Mouse (Mus musculus) embryonic fibroblast, embryonic 13.5 days (primary cell): Measurements from ENCODE around the gene Ptms. TPM values are rescaled to one million over a fixed set of nuclear protein-coding genes. Genes with fewer than 3 reads are reported as not detected.
A peak's percentile ranks its signal among the peaks of the same experiment; 100 is the strongest.

ENCODE experiments used
- H3K27ac ChIP-seq: 2 replicates; pipeline ENCODE4 v1.5.1; 2012; ENCODE audit warnings: low read length, control low read depth, inconsistent platforms; ENCODE audit not compliant: insufficient read depth
- H3K4me1 ChIP-seq: 2 replicates; pipeline ENCODE4 v1.6.1; 2011; ENCODE audit warnings: low read length; ENCODE audit not compliant: control insufficient read depth, insufficient read depth
- H3K4me3 ChIP-seq: 2 replicates; pipeline ENCODE4 v1.5.1; 2011; ENCODE audit warnings: mild to moderate bottlenecking, control low read depth, low read length; ENCODE audit not compliant: insufficient read depth
- CTCF ChIP-seq: IDR thresholded peaks from 2 replicates; pipeline ENCODE4 v1.5.1; 2011; ENCODE audit warnings: mild to moderate bottlenecking, control low read depth, low read length, moderate library complexity, borderline replicate concordance; ENCODE audit not compliant: insufficient read depth
- POLR2A ChIP-seq: IDR thresholded peaks from 2 replicates; pipeline ENCODE4 v1.6.1; 2011; ENCODE audit warnings: low read depth, mild to moderate bottlenecking, control low read depth, low read length, moderate library complexity
- polyA plus RNA-seq: library from polyadenylated mRNA; stranded (reverse); fragments of >200 nt; gene quantifications from 2 replicates; pipeline ENCODE4 v1.2.4, GENCODE M21; 2011; ENCODE audit warnings: low read depth; ENCODE audit not compliant: missing spikeins, insufficient read length

Gene Ptms
- polyA plus RNA-seq, 1 experiment, result 602 TPM

DNA sequence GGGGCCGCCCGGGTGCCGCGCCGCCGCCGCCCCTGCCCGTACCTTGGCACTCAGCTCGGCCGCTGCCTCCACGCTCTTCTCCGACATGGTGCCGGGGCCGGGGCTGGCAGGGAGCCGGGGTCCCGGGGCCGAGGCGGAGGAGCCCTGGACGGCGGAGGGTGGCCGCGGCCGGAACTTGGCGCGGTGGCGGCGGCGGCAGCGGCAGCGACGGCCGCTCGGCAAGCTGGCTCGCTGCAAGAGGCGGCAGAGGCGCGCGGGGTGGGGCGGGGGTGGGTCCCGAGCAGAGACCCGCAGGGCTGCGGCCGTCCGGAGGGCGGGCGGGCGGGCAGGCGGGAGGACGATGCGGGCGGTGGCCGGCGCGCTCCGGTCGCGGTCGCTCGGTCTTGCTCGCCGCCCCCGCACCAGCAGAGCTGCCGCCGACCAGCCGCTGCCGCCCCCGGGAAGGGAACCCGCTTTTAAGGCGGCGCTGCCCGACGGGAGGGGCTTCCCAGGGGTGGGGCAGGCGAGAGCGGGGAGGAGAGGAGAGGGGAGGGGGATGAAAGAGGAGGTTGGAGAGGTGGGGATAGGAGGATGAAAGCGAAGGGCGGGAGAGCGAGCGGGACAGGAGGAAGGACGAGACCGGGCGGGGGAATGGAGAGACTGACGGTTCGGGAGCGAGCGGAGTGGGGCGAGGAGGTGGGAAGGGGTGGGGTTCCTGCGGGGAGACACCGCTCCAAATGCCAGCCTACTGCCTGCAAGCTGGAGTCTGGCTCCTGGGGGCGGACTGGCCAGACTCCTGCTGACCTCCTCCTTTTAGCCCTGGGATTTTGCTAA, 2.2 kb downstream of the Ptms start:
- peak overlapping the region; percentile 94 for H3K27ac ChIP-seq
- peaks cover 4% of the 10 kb centered on the region for H3K4me1 ChIP-seq
- TF ChIP-seq CTCF (no peak), POLR2A (peak; percentile 88)
- peak overlapping the region; percentile 39 for H3K4me3 ChIP-seq

DNA sequence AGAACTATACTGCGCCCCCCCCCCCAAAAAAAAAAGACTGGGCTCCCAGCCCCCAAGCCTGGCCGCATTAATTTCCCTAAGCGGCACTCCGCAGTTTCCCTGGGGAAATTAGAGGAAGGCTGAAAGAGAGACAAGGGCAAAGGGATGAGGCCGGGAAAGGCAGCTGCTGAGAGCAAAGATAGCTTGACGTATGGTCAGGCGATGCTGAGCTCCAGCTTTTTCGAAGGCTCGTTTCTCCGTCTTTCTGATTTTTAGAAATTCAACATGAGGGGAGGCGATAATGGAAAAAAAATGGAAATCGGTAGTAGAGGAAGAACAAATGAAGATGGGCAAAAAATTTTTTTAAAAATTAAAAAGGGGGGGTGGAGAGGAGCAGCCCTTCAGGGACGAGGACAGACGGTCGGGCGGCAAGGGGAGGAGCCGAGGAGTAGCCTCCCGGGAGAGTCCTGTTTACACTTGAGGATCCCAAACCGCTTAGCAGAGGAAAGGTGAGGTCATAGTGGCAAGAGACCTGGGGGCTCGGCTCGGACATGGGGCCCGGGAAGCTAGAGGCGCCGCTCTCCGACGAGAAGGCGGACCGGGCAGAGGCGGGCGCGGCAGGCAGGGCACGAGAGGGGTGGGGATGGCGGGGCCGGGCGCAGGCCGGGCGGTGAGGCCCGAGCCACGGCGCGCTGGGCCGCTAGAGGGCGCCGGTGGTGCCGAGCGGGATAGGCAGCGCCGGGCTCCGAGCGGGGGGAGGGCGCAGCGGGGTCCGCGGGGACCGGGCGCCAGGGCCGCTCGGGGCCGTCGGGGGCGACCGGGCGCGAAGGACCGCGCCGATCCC, 3.0 kb downstream of the Ptms start:
- Histone ChIP-seq H3K27ac (peak overlapping the region; percentile 84), H3K4me1 (peaks cover 4% of the 10 kb centered on the region), H3K4me3 (peak overlapping the region; percentile 56)
- TF ChIP-seq CTCF (peak; percentile 49), POLR2A (no peak)

- TF ChIP-seq POLR2A (peak; percentile 37; the same call in 1 of the 2 replicates), CTCF (no peak)
- peaks cover 4% of the 10 kb centered on the region for H3K4me1 ChIP-seq
These were observed 3.8 kb downstream of the Ptms start for GRCm38 (mm10) chr6:124915942-124916694.

GRCm38 (mm10) chr6:124915160-124915941, 4.6 kb downstream of the Ptms start:
- no peaks in the 10 kb centered on the region; the same call in 1 of the 2 replicates for H3K4me1 ChIP-seq
- H3K4me3 ChIP-seq, result peak overlapping the region; percentile 56
- TF ChIP-seq POLR2A (peak; percentile 12), CTCF (no peak)
- no peak overlapping the region for H3K27ac ChIP-seq

More at GRCm38 (mm10) chr6:124915942-124916694, 3.8 kb downstream of the Ptms start:
- peak overlapping the region; percentile 56 for H3K4me3 ChIP-seq
- no peak overlapping the region for H3K27ac ChIP-seq

GRCm38 (mm10) chr6:124914511-124914910, 5.4 kb downstream of the Ptms start:
- Histone ChIP-seq H3K27ac (no peak overlapping the region), H3K4me3 (no peak overlapping the region), H3K4me1 (no peaks in the 10 kb centered on the region; the same call in 1 of the 2 replicates)
- no peak for TF ChIP-seq POLR2A

- Histone ChIP-seq H3K27ac (no peak overlapping the region), H3K4me1 (no peaks in the 10 kb centered on the region; the same call in 1 of the 2 replicates), H3K4me3 (no peak overlapping the region)
These were observed 6.1 kb downstream of the Ptms start for GRCm38 (mm10) chr6:124913721-124914285.

DNA sequence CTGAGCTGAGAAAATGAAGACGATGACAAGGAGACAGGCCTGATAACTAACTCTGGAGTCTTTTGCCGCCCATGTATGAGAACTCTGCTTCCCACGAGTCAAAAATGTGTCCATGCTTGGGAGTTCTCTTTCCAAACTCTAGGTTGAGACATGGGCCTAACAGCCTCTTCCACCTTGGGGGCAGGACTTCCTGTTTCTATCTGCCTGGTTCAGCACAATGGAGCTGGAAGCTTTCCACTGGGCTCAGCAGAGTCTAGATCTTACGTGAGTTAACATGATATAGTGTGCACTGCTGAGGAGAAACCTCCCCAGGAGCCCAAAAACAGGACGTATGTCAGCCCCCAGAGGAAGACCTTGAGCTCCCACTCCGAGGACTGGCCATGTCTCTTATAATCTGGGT, 6.7 kb downstream of the Ptms start:
- Histone ChIP-seq H3K4me1 (no peaks in the 10 kb centered on the region), H3K27ac (no peak overlapping the region), H3K4me3 (no peak overlapping the region)
- TF ChIP-seq POLR2A (peak; percentile 26; the same call in 1 of the 2 replicates), CTCF (no peak)

More at GRCm38 (mm10) chr6:124913721-124914285, 6.1 kb downstream of the Ptms start:
- TF ChIP-seq CTCF (no peak), POLR2A (no peak)

GRCm38 (mm10) chr6:124911533-124912218, 8.2 kb downstream of the Ptms start, which contains the start of gene Lag3:
Gene Lag3, minus strand, starts transcription at chr6:124911705.
- TF ChIP-seq POLR2A, result no peak
- no peak within 1 kb of the TSS for H3K27ac ChIP-seq

More at GRCm38 (mm10) chr6:124911533-124912218, 8.2 kb downstream of the Ptms start, which contains the start of gene Lag3:
- no peaks in the 10 kb centered on the region for H3K4me1 ChIP-seq
- no peak within 1 kb of the TSS for H3K4me3 ChIP-seq
